Mouse (Mus musculus) right cerebral cortex, postnatal 10 days (tissue): Measurements from ENCODE around the gene Nudt4.
"Not testable (repeated sequence)": the region's sequence is repeated elsewhere in the genome, so short reads cannot be mapped to it uniquely, and the experiment has no call there.

Experiments
- DNase-seq, 2 experiments: peaks; one replicate each; pipeline ENCODE4 v3.0.0; 2021; ENCODE audit warnings: low spot score in 2 of 2

Gene Nudt4

GRCm38 (mm10) chr10:95567550-95567949 is 3.6 kb upstream of the Nudt4 start:
- no peak for DNase-seq

DNA sequence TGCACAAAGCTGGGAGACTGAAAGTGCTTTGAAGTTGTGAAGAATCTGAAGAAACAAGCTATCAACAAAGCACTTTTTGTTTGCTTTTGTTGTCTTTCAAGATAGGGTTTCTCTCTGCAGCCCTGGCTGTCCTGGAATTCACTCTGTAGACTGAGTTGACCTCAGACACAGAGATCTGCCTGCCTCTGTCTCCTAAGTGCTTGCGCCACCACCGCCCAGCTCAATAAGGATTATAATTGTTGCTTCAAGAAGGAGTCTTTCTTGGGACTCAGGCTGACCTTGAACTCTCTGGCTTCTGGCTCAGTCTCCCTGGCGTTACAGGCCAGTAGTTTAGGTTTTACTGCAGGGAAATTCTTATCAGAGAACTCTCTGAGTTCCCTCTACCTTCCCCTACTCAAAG is 2.8 kb upstream of the Nudt4 start:
- no peak for DNase-seq

DNA sequence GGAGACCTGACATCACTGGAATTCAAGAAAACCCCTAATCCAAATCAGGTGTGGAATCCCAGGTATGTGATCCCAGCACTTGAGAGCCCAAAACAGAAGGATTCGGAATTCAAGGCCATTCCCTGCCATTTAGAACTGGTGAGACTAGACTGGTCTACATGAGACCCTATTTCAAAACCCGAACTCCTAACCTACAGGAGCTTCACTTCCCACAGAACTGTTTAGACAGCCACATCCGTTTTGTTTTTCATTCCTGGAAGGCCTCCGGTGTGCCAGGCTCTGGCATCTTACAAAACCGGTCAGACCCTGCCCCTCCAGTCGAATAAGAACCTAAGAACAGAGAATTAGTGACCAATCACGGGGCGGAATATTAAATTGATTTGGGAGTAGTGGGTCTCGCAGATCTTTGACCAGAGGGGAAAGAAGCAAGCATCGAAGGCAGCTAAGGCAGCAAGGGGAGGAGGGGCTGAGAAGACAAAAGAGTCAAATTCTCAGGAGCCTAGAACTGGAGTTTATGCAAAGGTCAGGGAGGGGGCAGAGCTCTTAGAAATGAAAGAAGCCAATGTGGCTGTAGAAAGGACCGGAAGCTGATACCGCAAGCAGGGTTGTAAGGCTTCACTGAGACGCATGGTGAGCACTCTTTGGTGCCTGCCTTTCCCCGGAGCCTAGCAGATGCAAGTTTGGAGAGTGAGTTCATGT is 1.4 kb upstream of the Nudt4 start:
- no peak for DNase-seq

GRCm38 (mm10) chr10:95562859-95563841 is 796 bp downstream of the Nudt4 start:
- DNase-seq = peak in 1 of 2 experiments; percentile 49

GRCm38 (mm10) chr10:95562395-95562794 is 1.6 kb downstream of the Nudt4 start:
- DNase-seq = no peak

DNA sequence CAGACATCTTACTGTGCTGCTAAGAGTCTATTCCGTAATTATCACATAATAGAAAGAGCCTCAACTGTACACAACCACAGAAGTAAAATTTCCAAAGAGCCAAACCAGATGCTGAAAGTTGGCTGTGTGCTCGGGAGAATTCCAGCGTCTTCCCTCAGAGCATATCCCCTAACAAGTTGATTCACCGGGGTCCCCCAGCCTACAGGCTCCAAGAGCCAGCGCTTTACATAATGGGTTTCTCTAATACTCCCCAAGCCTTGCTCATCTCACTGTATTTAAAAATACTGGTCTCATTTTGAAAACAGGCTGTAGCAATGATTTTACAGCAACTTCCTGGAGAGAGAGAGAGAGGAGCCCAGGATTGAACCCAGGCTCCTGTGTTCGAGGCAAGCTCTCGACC is 2.3 kb downstream of the Nudt4 start:
- no peak for DNase-seq

DNA sequence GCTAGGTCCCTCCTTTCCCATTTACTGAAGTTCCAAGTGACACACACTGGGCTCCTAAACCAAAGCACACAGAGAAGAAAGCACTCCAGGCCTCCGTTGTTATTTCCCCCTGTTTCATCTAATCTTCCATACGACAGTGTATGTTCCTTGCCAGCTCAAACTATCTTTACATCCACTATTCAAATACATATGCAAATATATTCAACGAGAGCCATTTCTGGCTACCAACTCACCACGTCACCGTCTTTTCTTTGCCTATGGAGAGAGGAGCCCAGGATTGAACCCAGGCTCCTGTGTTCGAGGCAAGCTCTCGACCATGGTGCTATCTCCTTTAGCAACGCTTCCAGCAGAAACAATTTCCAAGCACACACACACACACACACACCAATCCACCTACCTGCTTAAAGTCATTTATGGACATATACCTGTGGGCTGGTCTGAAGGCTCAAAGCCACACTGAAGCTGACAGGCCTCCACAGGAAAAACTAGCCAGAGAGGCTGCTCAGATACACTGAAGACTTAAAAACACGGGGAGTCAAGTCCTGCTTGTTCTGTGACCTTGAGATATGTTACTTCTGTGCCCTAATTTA is 3.5 kb downstream of the Nudt4 start:
- no peak for DNase-seq

GRCm38 (mm10) chr10:95559426-95559825 is 4.5 kb downstream of the Nudt4 start:
- DNase-seq = no peak

DNA sequence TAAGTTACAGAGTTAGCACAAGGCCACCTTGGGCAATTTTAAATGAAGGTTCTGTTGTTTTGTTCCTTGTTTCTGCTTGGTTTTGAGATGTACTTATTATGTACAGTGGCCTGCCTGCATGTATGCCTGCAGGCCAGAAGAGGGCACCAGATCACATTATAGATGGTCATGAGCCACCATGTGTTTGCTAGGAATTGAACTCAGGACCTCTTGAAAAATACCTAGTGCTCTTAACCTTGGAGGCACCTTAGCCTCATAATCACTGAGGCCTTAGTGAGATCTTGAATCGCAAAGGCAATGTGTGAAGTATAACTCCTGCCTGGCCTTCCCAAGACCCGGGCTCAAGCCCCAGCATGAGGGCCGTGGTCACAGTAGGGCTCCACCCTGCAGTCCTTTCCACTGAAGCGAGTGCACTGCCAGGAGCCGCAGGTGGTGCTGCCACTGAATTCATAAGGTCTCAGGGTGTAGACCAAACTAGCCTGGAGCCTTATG is 6.6 kb downstream of the Nudt4 start:
- no peak for DNase-seq

GRCm38 (mm10) chr10:95555866-95556265 is 8.1 kb downstream of the Nudt4 start:
- no peak for DNase-seq

- DNase-seq = no peak
Measured at GRCm38 (mm10) chr10:95552326-95552725, 11.6 kb downstream of the Nudt4 start.

DNA sequence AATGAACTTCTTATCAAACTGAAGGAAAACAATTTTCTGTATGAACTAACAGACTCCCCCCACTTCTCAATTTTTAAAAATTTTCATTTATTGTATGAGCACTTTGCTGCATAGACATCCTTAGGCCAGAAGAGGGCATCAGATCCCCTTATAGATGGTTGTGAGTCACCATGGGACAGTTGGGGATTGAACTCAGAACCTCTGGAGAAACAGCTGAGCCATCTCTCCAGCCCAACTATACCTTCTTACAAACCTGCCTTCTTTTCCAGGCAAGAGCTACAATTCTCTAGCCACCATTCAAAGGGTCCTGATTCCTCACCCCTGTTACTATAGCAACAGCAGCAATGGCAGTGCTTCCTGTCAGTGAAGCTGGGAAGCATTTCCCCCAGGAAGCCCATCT is 12.2 kb downstream of the Nudt4 start:
- no peak for DNase-seq

DNA sequence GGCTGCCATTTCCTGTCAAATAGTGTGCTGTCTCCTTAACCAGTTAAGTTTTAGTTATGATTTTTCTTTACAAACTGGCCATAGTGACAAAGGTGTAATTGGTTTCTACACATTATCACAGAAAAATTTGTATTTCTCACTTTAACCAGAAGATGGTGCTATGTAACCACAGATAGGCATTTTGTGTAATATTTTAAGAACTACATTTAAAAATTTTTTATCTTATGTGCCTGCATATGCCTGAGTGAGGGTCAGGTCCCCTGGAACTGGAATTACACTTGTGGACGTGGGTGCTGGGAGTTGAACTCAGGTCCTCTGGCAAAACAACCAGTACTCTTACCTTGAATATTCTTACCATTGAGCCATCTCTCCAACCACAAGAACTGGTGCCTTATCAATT is 13.4 kb downstream of the Nudt4 start:
- DNase-seq = no peak

- DNase-seq = not testable (repeated sequence)
Measured at GRCm38 (mm10) chr10:95549080-95549479, 14.9 kb downstream of the Nudt4 start.

- DNase-seq = no peak
Measured at GRCm38 (mm10) chr10:95548154-95548826, 15.7 kb downstream of the Nudt4 start.

DNA sequence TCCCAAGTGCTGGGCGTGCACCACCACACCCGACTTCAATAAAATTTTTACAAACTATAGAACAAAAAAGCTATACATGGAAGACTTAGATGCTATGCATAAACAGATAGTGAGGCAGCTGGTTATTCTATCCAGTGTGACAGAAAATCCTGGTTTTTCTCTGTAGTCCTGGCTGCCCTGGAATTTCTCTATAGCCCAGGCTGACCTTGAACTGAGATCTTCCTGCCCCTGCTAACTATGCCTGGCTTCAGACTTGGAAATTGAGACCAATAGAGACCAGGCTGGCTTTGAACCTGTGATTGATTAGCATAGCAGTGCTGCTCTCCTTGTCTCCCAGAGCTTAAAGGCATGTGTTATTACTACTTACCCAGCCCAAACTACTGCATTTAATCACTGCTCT is 17.8 kb downstream of the Nudt4 start:
- DNase-seq = no peak

- no peak for DNase-seq
Measured at GRCm38 (mm10) chr10:95545051-95545450, 18.9 kb downstream of the Nudt4 start.

GRCm38 (mm10) chr10:95544651-95545050 is 19.3 kb downstream of the Nudt4 start:
- no peak for DNase-seq

DNA sequence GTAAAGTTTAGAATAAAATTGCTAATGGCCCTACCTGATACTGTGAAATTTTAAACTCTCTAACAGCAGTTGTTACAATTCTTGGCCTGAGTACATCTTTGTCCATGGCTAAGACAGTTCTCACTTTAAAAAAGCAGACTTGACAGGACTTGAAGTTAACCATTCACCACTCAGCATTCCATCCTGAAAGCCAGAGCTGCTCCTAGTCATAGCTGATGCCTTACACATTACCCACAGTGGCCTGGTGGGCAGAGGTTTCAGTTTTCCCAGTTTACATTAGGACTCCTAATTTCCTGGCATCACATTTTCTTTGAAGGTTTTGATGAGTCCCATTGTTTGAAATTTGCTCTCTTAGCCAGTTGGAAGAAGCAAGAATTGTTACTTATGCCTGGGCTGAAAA is 19.9 kb downstream of the Nudt4 start:
- no peak for DNase-seq

GRCm38 (mm10) chr10:95543377-95543776 is 20.6 kb downstream of the Nudt4 start:
- no peak for DNase-seq

DNA sequence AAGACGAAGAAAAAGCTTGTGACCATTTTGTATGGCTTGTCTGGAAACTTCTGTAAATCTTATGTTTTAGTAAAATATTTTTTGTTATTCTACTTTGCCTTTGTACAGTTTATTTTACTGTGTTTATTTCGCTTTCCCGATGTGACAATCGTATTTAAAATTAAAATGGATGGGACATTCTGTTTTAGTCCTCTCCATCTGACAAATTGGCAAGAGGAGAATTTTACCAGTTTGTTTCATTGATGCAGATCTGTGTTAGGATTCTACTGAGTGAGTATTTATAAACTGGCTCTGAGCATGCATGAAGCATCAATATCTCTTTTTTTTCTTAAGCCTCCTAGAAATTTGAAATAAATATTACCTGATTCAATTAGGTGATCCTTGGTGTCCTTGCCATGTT is 21.0 kb downstream of the Nudt4 start:
- no peak for DNase-seq

DNA sequence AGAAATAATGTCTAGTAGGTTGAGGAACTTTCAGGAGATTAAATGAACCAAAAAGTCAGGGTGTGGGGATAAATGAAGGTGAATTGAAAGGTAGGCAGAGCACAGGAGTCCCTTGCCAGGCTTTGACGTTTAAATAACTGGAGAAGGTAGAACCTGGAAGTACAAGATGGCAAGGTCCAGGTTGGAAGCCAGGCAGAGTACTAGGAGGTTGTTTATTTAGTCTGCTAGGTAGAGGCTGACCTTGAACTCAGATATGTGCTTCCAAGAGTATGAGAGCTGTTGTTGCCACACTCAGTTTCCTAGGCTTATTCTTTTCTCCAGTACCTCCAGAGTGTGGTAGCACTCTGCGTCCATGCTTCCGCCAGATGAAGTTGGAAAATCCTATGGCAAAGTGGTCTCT is 24.1 kb downstream of the Nudt4 start:
- DNase-seq = no peak
